Mouse (Mus musculus): ENCODE results near the gene Tars2.
A peak's percentile ranks its signal among the peaks of the same experiment; 100 is the strongest.
"Not testable (repeated sequence)": the region's sequence is repeated elsewhere in the genome, so short reads cannot be mapped to it uniquely, and the experiment has no call there.

Tars2 gene

DNA sequence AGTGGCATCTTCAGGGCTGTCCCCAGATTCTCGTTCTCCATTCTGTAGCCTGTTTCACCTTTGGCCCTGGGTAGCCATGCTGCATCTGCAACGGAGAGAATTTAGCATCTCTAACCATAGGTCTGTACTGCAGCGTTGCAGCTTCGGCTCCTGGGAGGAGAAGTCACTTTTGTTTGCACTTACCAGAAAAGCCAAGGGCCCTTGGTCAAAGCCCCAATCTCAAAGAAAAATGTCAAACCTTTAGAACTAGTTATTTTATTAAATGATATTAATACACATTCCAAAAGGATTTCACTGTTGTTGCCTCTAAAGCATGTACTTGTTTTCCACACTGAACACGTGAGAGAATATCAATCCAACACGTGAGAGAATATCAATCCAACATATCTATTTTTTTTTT, at the start of gene Tars2:
Gene Tars2, minus strand, starts transcription at position 101 of the 400 bp plus-strand sequence.
- ATAC-seq (ENCODE audit: low TSS enrichment), result no peak

DNA sequence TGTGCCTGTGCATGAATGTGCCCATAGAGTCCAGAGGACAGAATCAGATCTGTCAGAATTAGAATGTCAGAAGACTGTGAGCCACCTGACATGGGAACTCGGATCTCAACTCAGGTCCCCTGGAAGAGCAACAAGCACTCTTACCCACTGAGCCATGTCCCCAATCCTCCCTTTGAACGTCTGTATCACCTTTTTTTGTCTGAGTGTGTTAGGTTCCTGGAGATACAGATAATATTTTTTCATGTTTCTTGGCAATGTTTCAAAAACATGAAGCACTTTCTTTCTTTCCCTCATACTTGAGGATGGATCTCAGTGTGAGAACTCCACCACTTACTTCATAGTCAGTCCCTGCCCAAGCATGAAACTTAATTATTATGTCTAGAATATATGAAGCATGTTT, 48.4 kb upstream of the Tars2 start:
- ATAC-seq (ENCODE audit: low TSS enrichment), result no peak

DNA sequence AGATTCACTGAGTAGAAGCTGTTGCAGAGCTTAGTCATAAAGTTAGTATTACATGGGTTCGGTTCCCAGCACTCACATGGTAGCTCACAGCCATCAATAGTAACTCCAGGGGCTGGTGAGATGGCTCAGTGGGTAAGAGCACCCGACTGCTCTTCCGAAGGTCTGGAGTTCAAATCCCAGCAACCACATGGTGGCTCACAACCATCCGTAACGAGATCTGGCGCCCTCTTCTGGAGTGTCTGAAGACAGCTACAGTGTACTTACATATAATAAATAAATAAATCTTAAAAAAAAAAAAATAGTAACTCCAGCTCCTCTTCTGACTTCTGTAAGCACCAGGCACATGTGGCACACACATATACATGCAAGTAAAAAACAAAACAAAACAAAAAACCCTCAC, 47.6 kb upstream of the Tars2 start:
- not testable (repeated sequence) for ATAC-seq (ENCODE audit: low TSS enrichment)

DNA sequence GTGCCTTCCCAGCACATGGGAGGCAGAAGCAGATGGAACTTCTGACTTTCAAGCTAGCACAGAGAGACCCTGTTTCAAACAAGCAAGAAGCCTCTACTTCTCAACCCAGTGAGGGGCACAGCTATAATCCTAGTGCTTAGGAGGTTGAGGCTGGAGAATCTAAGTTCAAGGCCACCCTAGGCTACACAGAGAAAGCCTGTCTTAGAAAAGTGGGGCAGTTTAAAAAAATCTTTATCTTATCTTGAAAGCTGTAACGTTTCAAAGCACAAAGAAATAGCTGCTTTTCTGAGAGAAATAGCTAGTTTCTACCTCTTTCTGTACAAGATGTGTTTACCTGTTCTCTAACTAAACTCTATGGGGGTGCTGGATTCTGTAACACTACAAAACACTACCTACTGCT, 46.7 kb upstream of the Tars2 start:
- no peak for ATAC-seq (ENCODE audit: low TSS enrichment)

DNA sequence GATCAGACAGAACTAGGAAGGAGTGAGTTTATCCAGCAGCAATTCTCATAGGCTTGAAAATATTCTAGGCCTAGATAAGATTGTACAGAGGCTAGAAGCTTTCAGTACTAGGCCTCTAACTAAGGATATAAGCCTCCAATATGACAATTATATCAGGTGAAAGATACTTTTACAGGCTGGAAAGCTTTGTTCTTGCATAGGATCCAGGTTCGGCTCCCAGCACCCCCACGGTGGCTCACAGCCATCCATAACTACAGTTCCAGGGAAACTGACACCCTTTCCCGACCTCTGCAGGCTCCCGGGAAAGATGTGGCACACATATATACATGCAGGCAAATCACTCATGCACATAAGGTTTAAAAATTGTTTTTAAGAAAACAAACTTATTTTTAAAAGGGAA, 43.8 kb upstream of the Tars2 start:
- no peak for ATAC-seq (ENCODE audit: low TSS enrichment)

DNA sequence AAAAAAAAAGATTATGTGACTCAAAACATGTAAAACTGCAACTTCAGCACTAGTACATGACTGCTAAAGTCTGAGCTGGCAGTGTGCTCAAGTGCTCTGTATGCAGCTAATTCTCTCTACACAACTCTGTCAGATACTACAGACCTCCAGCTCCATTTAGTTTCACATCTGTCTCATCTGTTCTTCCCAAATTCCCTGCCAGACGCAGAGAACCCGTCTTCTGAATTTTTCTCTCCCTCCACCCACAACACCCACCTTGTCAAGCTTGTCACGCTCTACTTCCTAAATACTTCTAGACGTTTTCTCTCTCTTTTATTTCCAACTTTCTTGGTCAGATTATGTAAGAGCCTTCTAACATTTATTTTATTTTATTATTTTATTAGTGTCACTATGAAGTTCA, 38.8 kb upstream of the Tars2 start:
- peak; percentile 64; the same call in 1 of the 2 replicates for ATAC-seq (ENCODE audit: low TSS enrichment)

DNA sequence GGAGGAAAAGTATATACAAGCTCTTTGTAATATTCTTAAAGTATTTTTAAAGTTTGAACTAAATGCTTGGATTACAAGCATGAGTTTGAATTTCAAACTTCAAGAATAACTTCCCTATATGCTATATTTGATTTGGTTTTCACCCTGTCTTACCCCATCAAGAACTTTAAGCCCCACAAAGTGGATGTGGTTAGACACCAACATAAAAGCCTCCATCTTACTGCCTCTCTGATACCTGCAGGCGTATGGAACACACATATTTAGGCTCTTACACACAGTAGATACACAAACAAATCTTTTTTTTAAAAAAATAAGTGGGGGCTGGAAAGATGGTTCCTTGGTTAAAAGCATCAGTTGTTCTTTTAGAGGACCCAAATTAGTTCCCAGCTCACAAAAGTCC, 34.3 kb upstream of the Tars2 start:
- ATAC-seq (ENCODE audit: low TSS enrichment), result no peak

DNA sequence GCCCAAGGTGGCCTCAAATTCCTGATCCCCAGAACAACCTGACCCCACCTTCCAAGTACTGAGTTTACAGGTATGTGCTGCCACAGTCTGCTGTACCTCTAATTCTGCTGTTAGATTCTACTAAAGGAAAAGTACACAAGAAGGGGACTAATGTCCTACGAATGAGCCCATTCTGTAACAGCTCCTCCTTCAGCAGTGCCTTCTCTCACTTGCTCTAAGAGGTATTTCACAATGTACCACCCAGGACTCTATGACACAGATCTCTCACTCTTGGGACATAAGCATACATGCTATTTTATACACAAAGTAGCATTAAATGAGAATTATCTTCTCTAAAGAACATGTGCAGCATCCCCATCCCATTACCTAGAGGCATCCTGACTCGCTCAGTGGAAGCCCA, 33.7 kb upstream of the Tars2 start:
- ATAC-seq (ENCODE audit: low TSS enrichment), result no peak

DNA sequence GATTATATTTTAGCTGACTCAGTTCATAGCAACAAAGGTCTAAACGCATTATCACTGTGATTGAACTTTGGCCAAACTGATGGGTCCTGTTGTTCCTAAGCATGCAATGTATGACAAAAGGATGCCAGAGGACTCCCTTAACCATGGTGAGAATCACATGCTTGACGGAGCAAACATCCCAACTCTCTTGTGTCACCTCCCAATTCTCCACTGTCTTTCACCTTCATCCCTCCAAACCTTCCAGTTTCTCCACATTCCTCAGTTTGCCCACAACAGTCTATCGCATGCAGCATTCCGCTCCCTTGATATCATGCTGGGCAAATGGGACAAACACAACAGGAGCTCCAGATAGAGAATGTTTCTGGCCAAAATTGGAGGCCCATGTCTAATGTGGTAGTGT, 25.5 kb upstream of the Tars2 start:
- ATAC-seq (ENCODE audit: low TSS enrichment), result no peak

DNA sequence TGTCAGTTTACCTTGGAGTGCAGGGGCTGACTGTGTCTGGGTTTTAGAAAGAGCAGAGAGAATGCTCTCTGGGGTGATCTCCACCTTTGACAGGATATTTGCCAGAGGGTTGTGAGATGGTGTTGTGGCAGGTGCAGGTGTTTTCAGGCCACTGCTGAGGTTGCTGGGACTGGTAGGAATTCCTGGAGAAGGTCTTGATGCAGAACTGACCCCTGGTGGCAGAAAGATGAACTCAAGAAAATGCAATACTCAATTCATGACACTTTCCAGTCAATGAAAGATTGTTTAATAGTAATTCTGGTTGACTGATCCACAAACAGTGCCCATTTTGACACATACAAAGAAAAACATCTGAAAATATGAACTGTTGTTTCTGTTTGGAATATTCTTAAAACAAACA, 12.0 kb upstream of the Tars2 start:
- peak; percentile 31; the same call in 1 of the 2 replicates for ATAC-seq (ENCODE audit: low TSS enrichment)

DNA sequence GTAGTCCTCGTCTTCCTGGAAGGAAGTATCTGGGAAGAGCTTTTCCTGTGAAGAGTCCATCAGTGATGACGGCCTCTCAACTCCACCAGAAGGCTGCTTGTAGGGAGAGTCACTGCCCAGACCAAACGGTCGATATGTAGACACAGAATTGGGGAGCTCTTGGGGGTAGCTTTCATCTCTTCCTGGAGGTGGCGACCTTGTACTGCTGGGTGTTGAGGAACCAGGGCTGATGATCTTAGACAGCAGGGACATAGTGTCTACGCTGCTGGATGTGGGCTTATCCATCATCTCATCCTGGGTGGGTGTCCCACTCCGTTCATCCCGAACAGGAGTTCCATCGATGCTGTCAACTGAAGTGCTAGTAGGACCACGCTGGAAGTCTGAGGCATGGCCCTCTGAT, 5.5 kb upstream of the Tars2 start:
- ATAC-seq (ENCODE audit: low TSS enrichment), result no peak

DNA sequence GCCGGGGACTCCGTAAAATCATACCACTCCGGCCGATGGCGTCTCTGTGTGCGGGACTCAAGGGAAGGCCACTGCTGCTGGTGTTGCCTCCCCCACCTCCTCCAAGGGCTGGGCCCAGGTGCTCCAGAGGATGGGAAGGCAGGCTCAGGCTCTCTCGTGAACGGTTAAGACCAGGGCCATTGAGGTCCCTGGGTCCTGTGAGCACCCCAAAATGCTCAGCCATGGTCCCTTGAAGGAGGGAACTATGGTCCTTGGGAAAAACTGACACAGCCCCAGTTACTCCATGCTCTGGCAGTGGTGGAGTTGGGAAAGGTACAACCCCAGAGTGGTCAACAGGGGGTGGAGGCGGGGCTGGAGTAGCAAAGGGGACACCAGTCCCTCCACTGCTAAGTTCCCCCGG, 3.8 kb upstream of the Tars2 start:
- ATAC-seq (ENCODE audit: low TSS enrichment), result no peak

DNA sequence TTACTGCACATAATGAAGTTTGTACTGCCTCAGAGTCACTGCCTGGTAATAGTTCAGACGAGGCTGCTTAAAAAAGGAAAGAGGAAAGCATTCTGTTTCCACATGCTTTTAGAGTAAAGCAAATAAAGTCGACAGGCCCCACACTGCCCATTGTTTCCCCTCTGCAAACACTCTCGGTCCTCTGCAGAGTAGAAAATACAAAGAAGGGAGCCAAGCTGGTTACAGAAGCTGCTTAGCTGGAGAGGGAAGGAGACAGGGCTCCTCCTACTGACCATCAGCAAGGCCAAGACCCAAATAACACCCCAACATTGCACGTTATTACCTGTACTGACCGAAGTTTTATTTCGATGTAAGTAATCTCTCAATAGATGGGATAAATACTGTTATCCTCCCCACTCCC, 3.0 kb upstream of the Tars2 start:
- ATAC-seq (ENCODE audit: low TSS enrichment), result no peak

DNA sequence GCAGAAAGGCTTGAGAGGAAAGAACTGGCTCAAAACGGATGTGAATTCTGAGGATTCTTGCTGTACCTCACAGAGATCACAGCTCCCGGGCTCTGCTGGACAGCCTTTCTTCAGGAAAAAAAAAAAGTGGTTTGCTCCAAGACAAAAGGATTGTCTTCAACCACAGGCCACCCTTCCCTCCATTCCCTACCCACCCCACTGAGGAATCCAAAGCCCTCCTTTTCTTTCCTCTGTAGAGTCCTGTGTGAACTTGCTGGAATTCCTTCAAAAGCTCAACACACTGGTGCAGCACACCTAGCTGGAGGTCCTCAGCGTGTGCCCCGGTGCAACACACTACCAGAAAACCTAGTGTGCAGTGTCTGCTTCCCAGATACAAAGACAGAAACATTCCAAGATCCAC, 1.8 kb upstream of the Tars2 start:
- ATAC-seq (ENCODE audit: low TSS enrichment), result no peak

DNA sequence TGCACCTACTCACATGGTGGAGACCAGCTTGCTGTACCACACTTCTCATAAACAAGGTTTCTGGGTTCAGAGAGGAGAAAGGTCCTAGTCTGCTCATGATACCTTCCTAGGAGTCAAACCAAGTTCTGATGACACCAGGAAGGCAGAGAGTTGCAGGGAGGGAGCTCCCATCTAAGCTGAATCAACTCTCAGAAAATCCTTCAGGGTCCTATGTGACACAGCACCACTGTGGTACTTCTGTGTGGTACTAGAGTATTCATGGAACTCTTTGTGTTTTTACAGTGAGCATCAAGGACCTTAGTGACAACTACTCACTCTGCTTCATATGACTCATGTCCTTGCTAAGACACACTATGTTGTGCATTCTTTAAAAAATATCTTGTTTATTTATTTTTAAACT, 650 bp upstream of the Tars2 start:
- no peak for ATAC-seq (ENCODE audit: low TSS enrichment)

DNA sequence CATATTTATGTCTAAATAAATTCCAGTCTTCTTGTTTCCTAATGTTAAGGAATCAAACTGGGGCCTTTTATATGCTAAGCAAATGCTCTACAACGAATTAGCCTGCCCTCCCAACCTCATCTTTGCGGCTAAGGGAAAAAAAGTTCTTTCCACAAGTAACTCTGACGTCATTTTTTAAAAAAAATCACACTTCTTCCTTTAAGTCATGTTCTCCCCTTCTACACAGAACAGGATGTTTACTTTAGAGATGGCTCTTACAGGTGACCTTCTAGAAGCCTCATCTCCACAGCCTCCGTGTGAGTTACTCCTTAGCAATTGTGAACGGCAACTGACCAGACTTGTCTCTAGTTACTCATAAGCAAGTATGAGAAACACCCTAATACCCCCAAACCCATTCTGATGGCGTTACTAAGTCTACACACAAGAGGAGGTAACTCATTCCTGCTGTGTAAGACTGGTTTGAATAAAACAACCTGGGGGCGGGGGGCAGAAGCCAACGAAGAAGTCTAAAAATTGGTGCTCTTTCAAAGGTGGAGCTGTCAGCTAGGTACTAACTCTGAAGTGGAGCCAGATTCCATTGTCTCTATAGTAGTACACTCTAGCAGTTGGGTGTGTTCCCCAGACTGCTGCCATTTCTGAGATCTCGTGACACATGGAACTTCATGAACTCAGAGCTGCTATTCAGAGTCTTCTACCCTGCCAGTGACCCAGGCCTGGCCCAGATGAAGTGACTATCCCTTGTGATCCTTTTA, 1.4 kb downstream of the Tars2 start:
- ATAC-seq (ENCODE audit: low TSS enrichment), result no peak

DNA sequence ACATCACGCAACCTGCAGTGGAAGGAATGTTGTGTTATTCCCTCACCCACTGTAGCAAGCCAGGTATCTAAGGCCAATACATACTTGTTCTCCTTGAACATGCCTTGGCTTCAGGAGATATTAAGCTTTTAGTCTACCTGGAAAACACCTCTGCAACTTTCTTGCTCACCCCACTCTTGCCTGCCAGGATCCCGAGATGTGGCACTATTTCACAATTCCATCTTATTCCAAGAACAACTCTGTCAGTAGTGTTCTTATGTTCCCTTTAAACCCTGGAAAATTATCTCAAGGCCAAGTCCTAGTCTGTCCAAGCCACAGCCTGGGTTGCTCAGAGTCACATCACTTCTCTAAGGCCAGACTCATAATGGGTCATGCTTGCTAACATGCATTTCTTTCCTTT, 3.2 kb downstream of the Tars2 start:
- no peak for ATAC-seq (ENCODE audit: low TSS enrichment)

DNA sequence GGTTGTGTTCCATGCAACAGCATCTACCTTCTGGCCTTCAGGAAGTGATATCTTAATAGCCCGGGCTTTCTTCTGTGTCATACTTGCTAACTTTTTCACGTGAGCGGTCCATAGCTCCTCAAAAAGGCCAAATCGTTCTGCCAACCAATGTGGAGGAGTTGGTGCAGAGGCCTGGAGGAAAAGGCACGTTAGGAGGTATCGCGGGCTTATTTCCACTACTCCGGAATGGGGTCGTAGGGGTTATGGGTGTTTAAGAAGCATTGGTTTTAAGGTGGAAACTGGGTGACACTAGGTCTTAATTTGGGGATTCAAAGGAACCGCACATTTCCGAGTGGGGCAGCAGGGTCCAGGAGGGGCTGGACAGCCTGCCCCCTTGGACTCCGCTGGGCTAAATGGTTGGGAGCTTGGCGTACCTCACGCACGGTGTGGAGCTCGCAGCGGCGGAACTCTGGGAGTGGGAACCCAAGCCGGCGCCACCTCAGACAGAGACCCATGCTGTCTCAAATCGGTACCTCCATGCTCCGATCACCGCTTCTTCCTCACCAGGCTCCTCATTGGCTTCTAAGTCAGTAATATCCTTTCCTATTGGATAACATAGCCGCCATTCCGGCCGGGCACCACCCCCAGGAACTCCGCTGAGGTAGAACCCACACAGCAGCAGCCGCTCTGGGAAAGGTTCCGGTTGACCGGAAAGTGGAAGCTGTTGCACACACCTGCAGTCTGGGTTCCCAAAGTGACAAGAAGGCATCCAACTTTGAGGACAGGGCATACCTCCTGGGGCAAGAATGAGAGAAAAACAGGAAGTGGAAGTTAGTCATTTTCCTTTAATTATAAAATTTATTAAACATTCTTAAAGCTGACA, 5.4 kb downstream of the Tars2 start:
- peak; percentile 100 for ATAC-seq (ENCODE audit: low TSS enrichment)

DNA sequence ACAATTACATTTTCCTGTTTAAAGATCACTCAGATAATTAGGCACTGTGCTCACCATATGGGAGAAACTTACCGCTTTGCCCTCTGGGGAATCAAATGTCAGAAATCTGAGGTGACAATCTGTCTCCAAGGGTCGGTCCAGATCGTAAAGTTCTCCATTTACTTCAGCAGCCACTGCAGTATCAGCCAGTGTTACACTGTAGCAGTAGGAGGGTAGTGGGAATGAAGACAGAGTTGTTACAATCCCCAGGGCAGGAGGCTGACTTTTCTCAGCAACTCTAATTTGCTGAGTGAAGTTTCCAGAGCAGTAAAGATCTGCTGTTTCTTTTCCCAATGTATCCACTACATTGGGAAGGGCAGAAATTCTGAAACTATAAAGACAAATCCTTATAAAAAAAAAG, 7.1 kb downstream of the Tars2 start:
- no peak for ATAC-seq (ENCODE audit: low TSS enrichment)

DNA sequence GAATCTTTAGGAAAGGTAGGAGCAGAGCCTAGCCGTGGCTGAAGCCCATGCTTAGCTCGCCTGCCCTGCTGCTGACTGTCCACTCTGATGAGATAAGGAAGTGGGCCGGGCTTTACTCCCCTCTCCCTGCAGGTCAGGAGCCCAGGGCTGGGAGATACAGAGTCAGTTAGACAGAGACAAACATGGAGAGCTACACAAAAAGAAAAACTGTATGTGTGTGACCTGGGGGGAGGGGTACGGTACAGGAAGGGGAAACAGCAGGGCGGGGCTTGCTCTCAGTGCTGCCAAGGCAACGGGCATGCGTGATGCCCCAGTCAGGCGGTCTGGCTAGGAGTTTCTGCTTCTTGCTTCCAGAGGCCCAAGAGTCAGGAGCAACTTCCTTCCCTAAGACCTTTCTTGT, 19.6 kb downstream of the Tars2 start:
- ATAC-seq (ENCODE audit: low TSS enrichment), result no peak

DNA sequence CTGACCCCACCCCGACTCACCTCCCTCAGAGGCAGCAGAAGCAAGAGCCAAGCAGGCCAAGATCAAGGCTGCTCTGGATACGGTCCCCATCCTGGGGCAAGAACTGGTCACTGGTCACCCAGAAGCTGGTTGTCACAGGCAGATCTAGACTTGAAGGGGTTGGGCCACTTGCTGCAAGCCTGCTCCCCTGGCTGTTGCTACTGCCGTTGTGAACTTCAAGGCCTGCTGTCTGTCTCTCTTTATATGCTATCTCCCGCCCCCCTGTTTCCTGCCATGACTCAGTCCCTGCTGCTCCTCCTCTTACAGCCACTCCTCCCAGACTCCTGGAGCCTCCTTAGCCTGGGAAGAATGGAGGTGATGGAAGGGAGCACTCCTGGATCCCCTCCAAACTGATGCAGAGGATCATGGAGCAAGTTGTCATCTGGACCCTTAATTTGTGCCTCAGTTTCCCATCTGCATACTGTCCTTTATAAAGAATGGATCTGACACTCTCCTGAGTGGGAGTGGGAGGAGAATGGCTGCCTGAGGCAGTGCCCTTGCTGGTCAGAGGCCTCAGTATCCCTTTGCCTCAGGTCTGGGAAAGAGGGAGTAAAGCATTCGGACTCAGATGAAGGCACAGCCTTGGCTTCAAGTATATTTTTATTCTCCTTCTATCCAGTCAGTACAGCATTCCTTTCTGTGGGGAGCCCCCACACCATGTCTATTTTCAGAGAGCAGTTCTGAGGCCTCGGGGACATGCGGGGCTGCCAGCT, 20.5 kb downstream of the Tars2 start, which contains the start of gene Ecm1:
Gene Ecm1, minus strand, starts transcription at position 217 of the 752 bp plus-strand sequence.
- peak; percentile 89 for ATAC-seq (ENCODE audit: low TSS enrichment)

DNA sequence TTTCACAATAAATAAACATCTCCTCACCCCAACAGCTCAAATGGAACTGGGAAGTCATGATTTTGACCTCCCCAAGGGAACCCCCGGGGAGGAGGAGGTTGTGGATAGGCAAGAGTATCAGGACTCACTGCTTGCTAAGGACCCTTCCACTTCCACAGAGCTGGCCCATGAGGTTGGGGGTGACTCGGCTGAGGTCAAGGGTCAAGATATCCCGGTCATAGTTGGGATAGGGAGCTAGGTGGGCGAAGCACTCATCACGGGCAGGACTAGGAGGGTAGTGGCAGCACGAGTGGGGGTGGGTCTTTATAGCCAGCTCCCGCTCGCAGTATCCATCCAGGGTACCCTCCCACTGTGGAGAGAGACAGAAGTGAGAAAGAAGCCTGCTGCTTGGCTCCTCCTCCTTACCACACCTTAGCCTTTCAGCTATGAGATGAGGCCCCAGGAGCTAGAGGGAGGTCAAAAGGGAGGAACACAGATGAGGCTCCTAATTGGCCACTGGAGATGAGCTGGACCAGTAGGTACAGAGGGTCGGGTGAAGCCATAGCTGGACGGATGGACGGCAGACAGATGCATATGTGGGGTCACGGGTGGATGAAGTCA, 24.8 kb downstream of the Tars2 start:
- no peak for ATAC-seq (ENCODE audit: low TSS enrichment)

All from frontal cortex, adult (tissue).